Mouse (Mus musculus) CH12.LX (cell line): ENCODE results near the gene Ctdsp1. TPM values are rescaled to one million over a fixed set of nuclear protein-coding genes. Genes with fewer than 3 reads are reported as not detected.

Experiments
- DNase-seq: peaks from one replicate; pipeline ENCODE4 v3.0.0-alpha.2; 2013; ENCODE audit errors: extremely low read depth
- H3K27ac ChIP-seq: 2 replicates; pipeline ENCODE4 v1.5.1; 2012; ENCODE audit warnings: low read depth, mild to moderate bottlenecking, control low read depth, moderate library complexity; ENCODE audit not compliant: insufficient read depth
- H3K27me3 ChIP-seq: replicated peaks from 2 replicates; pipeline ENCODE3; 2012; ENCODE audit warnings: inconsistent platforms
- H3K36me3 ChIP-seq, 2 experiments: replicated peaks in 1 of 2; 2 replicates each; pipeline versions ENCODE3 to v1.6.1; 2012; ENCODE audit warnings: inconsistent platforms in 1 of 2, low read length in 1 of 2, mild to moderate bottlenecking in 1 of 2, mixed read lengths in 1 of 2, moderate library complexity in 1 of 2; ENCODE audit not compliant: control insufficient read depth in 1 of 2, insufficient read depth in 1 of 2
- H3K4me1 ChIP-seq, 2 experiments: 2 replicates each; pipeline ENCODE4 v1.6.1; 2012; ENCODE audit warnings: inconsistent platforms in 1 of 2, moderate library complexity in 1 of 2; ENCODE audit not compliant: insufficient read depth in 2 of 2, control insufficient read depth in 1 of 2
- H3K4me2 ChIP-seq: 2 replicates; pipeline ENCODE4 v1.6.1; 2012; ENCODE audit warnings: low read depth, mild to moderate bottlenecking, control low read depth; ENCODE audit not compliant: poor library complexity, insufficient read depth, severe bottlenecking
- H3K4me3 ChIP-seq, 3 experiments: fragments of 150-350 bp in 1 of 3; sonication (generic) in 1 of 3; replicated peaks in 1 of 3; 2 replicates each; pipeline versions ENCODE3 to v1.5.1; 2011 to 2012; ENCODE audit warnings: low read depth in 2 of 3, low read length in 2 of 3, mild to moderate bottlenecking in 2 of 3, moderate library complexity in 2 of 3, control low read depth in 1 of 3, improper control_type of control experiment in 1 of 3, inconsistent platforms in 1 of 3, mixed read lengths in 1 of 3; ENCODE audit not compliant: poor library complexity in 1 of 3
- H3K79me2 ChIP-seq: replicated peaks from 2 replicates; pipeline ENCODE4 v1.6.1; 2012; ENCODE audit warnings: mild to moderate bottlenecking, moderate library complexity; ENCODE audit not compliant: control insufficient read depth, poor library complexity, insufficient read depth, severe bottlenecking; ENCODE audit errors: extremely low read depth
- H3K9ac ChIP-seq: 2 replicates; pipeline ENCODE4 v1.6.1; 2012; ENCODE audit warnings: low read depth, mild to moderate bottlenecking, control low read depth, moderate library complexity; ENCODE audit not compliant: insufficient read depth
- H3K9me3 ChIP-seq: replicated peaks from 2 replicates; pipeline ENCODE3; 2012; ENCODE audit warnings: low read length, inconsistent platforms, mixed read lengths
- BHLHE40 ChIP-seq: IDR thresholded peaks from 2 replicates; pipeline ENCODE4 v1.6.1; 2011; ENCODE audit warnings: mild to moderate bottlenecking, low read depth, low read length, improper control_type of control experiment
- E2F4 ChIP-seq: IDR thresholded peaks from 2 replicates; pipeline ENCODE4 v1.6.1; 2011; ENCODE audit warnings: low read depth, low read length, improper control_type of control experiment; ENCODE audit not compliant: insufficient replicate concordance
- ELF1 ChIP-seq: IDR thresholded peaks from 2 replicates; pipeline ENCODE4 v1.6.1; 2014; ENCODE audit warnings: low read depth, mild to moderate bottlenecking, inconsistent platforms, low read length, improper control_type of control experiment
- EP300 ChIP-seq: IDR thresholded peaks from 2 replicates; pipeline ENCODE4 v1.6.1; 2011; ENCODE audit warnings: low read length, improper control_type of control experiment
- ETS1 ChIP-seq: conservative IDR thresholded peaks from 2 replicates; pipeline ENCODE4 v1.6.1; 2012; ENCODE audit warnings: low read depth, mild to moderate bottlenecking, inconsistent platforms, low read length, improper control_type of control experiment, moderate library complexity
- HCFC1 ChIP-seq: IDR thresholded peaks from 2 replicates; pipeline ENCODE4 v1.6.1; 2012; ENCODE audit warnings: low read depth, mild to moderate bottlenecking, inconsistent platforms, low read length, improper control_type of control experiment
- IRF4 ChIP-seq: IDR thresholded peaks from 2 replicates; pipeline ENCODE4 v1.6.1; 2014; ENCODE audit warnings: low read depth, mild to moderate bottlenecking, inconsistent platforms, low read length, improper control_type of control experiment
- KAT2A ChIP-seq: IDR thresholded peaks from 2 replicates; pipeline ENCODE4 v1.6.1; 2012; ENCODE audit warnings: low read length, improper control_type of control experiment, inconsistent platforms; ENCODE audit not compliant: insufficient replicate concordance
- MAFK ChIP-seq: IDR thresholded peaks from 2 replicates; pipeline ENCODE4 v1.6.1; 2011; ENCODE audit warnings: low read length, improper control_type of control experiment; ENCODE audit not compliant: insufficient replicate concordance
- MAX ChIP-seq: IDR thresholded peaks from 2 replicates; pipeline ENCODE4 v1.6.1; 2011; ENCODE audit warnings: low read length, improper control_type of control experiment
- MAZ ChIP-seq: IDR thresholded peaks from 2 replicates; pipeline ENCODE4 v1.6.1; 2012; ENCODE audit warnings: low read depth, mild to moderate bottlenecking, inconsistent platforms, low read length, improper control_type of control experiment, moderate library complexity
- MEF2A ChIP-seq: IDR thresholded peaks from 2 replicates; pipeline ENCODE4 v1.6.1; 2014; ENCODE audit warnings: low read depth, mild to moderate bottlenecking, inconsistent platforms, low read length, improper control_type of control experiment, borderline replicate concordance
- MXI1 ChIP-seq: IDR thresholded peaks from 2 replicates; pipeline ENCODE4 v1.6.1; 2011; ENCODE audit warnings: mild to moderate bottlenecking, low read depth, low read length, improper control_type of control experiment
- MYC ChIP-seq: IDR thresholded peaks from 2 replicates; pipeline ENCODE4 v1.6.1; 2011; ENCODE audit warnings: low read depth, mild to moderate bottlenecking, improper control_type of control experiment, low read length
- NELFE ChIP-seq: IDR thresholded peaks from 2 replicates; pipeline ENCODE4 v1.6.1; 2011; ENCODE audit warnings: low read depth, low read length, improper control_type of control experiment
- NRF1 ChIP-seq: IDR thresholded peaks from 2 replicates; pipeline ENCODE4 v1.6.1; 2014; ENCODE audit warnings: low read depth, mild to moderate bottlenecking, inconsistent platforms, low read length, improper control_type of control experiment, moderate library complexity
- PAX5 ChIP-seq: IDR thresholded peaks from 2 replicates; pipeline ENCODE4 v1.6.1; 2012; ENCODE audit warnings: low read length, inconsistent platforms, mixed read lengths
- POLR2A ChIP-seq: IDR thresholded peaks from 2 replicates; pipeline ENCODE4 v1.6.1; 2011; ENCODE audit warnings: low read depth, mild to moderate bottlenecking, improper control_type of control experiment, low read length
- RCOR1 ChIP-seq: conservative IDR thresholded peaks from 2 replicates; pipeline ENCODE4 v1.6.1; 2012; ENCODE audit warnings: low read depth, mild to moderate bottlenecking, inconsistent platforms, low read length, improper control_type of control experiment
- SIN3A ChIP-seq: IDR thresholded peaks from 2 replicates; pipeline ENCODE4 v1.6.1; 2012; ENCODE audit warnings: low read length, improper control_type of control experiment, inconsistent platforms
- SMC3 ChIP-seq: IDR thresholded peaks from 2 replicates; pipeline ENCODE4 v1.6.1; 2011; ENCODE audit warnings: low read depth, low read length, improper control_type of control experiment
- TCF12 ChIP-seq: IDR thresholded peaks from 2 replicates; pipeline ENCODE4 v1.6.1; 2014; ENCODE audit warnings: low read depth, mild to moderate bottlenecking, inconsistent platforms, low read length, improper control_type of control experiment
- USF1 ChIP-seq: IDR thresholded peaks from 2 replicates; pipeline ENCODE4 v1.6.1; 2014; ENCODE audit warnings: low read depth, mild to moderate bottlenecking, inconsistent platforms, low read length, improper control_type of control experiment
- USF2 ChIP-seq: conservative IDR thresholded peaks from 2 replicates; pipeline ENCODE4 v1.6.1; 2011; ENCODE audit warnings: low read depth, low read length, improper control_type of control experiment
- ZKSCAN1 ChIP-seq: IDR thresholded peaks from 2 replicates; pipeline ENCODE4 v1.6.1; 2012; ENCODE audit warnings: low read depth, inconsistent platforms, low read length, improper control_type of control experiment, borderline replicate concordance
- dilution Hi-C: fragments of 300-500 bp; cut with MboI; formaldehyde crosslinking; loops from 2 replicates; pipeline ENCODE4 v1.14.3; 2020; ENCODE audit warnings: low sequenced_read_pairs; ENCODE audit not compliant: extremely low pct_unique_long_range_greater_than_20kb, extremely low pct_ligation_motif_present
- in situ Hi-C: fragments of 300-500 bp; cut with MboI; formaldehyde crosslinking; loops from 3 replicates; pipeline ENCODE4 v1.14.3; 2019; ENCODE audit warnings: low sequenced_read_pairs, low pct_ligation_motif_present, low pct_unique_long_range_greater_than_20kb, mixed read lengths
- polyA plus RNA-seq: library from polyadenylated mRNA; unstranded; fragments of >175 nt; gene quantifications from 2 replicates; pipeline ENCODE4 v1.2.1, GENCODE M21; 2012; ENCODE audit warnings: low read depth; ENCODE audit not compliant: insufficient read length
- total RNA-seq, 2 experiments: library from RNA; depleted of rRNA; stranded (reverse); fragments of 300-350 nt in 1 of 2; fragments of >200 nt in 1 of 2; gene quantifications; 2 replicates each; pipeline ENCODE4 v1.2.3; 2012 to 2014

Ctdsp1 gene
- total and polyA plus RNA-seq, 3 experiments, result 14.4 to 65.8 (median 23.4) TPM

GRCm38 (mm10) chr1:74389831-74390286 is 1.4 kb upstream of the Ctdsp1 start:
- no peaks in the 10 kb centered on the region for H3K9me3 ChIP-seq
- H3K4me1 ChIP-seq, result peaks cover 15 to 70% of the 10 kb centered on the region in 2 experiments
- H3K9ac ChIP-seq, result peak overlapping the region; percentile 14; the same call in 1 of the 2 replicates
- peak; percentile 69 for DNase-seq
- peaks cover 21% of the 10 kb centered on the region for H3K79me2 ChIP-seq
- H3K4me3 ChIP-seq, result peak overlapping the region in 2 of 3 experiments; percentile 3 to 65
- dilution Hi-C loops (no loop called here), in situ Hi-C loops (loop anchor here (5.0 to 10.0 kb wide), 2 partner anchors 55 to 78 kb away; no protein-coding TSS in a partner anchor)
- no peaks in the 10 kb centered on the region for H3K27me3 ChIP-seq
- peak overlapping the region; percentile 55 for H3K4me2 ChIP-seq
- 0 out of 2 replicates have a peak, but pooled peaks have one; percentile 15 for TF ChIP-seq HCFC1
- TF ChIP-seq KAT2A, result no peak
- peak; percentile 35; the same call in 1 of the 2 replicates for TF ChIP-seq MAZ
- TF ChIP-seq EP300, result peak; percentile 26; the same call in 1 of the 2 replicates
- TF ChIP-seq SIN3A, result no peak
- TF ChIP-seq USF1, result no peak
- peak; percentile 58 for TF ChIP-seq POLR2A
- peak; percentile 42; the same call in 1 of the 2 replicates for TF ChIP-seq IRF4
- TF ChIP-seq USF2, result no peak
- peak; percentile 58 for TF ChIP-seq ETS1
- no peak for TF ChIP-seq NELFE
- peak; percentile 91 for TF ChIP-seq BHLHE40
- TF ChIP-seq E2F4, result no peak
- no peak for TF ChIP-seq SMC3
- peak; percentile 66; the same call in 1 of the 2 replicates for TF ChIP-seq TCF12
- TF ChIP-seq ZKSCAN1, result no peak
- TF ChIP-seq PAX5, result no peak
- peak; percentile 73; the same call in 1 of the 2 replicates for TF ChIP-seq MYC
- no peak for TF ChIP-seq NRF1
- no peak for TF ChIP-seq ELF1
- TF ChIP-seq MXI1, result peak; percentile 94
- 0 out of 2 replicates have a peak, but pooled peaks have one; percentile 31 for TF ChIP-seq MAFK
- TF ChIP-seq RCOR1, result no peak
- 0 out of 2 replicates have a peak, but pooled peaks have one; percentile 18 for TF ChIP-seq MEF2A
- peak; percentile 76 for TF ChIP-seq MAX
- H3K36me3 ChIP-seq, result peaks cover 13 to 25% of the 10 kb centered on the region in 2 experiments
- H3K27ac ChIP-seq, result peak overlapping the region; percentile 68
